Mouse (Mus musculus): ENCODE data around the gene Dppa2.
"Not testable (repeated sequence)": the region's sequence is repeated elsewhere in the genome, so short reads cannot be mapped to it uniquely, and the experiment has no call there.

The Dppa2 gene

GRCm38 (mm10) chr16:48303509-48303908 is at the start of gene Dppa2:
Gene Dppa2, plus strand, starts transcription at chr16:48303908.
- DNase-seq: no peak

GRCm38 (mm10) chr16:48254584-48254983 is 49.1 kb upstream of the Dppa2 start:
- DNase-seq: no peak

- DNase-seq: no peak
These were observed 44.2 kb upstream of the Dppa2 start for GRCm38 (mm10) chr16:48259519-48259918.

GRCm38 (mm10) chr16:48262901-48263300 is 40.8 kb upstream of the Dppa2 start:
- DNase-seq: no peak

- DNase-seq: no peak
These were observed 37.9 kb upstream of the Dppa2 start for GRCm38 (mm10) chr16:48265856-48266255.

GRCm38 (mm10) chr16:48276940-48277339 is 26.8 kb upstream of the Dppa2 start:
- DNase-seq: no peak

GRCm38 (mm10) chr16:48280883-48281282 is 22.8 kb upstream of the Dppa2 start:
- DNase-seq: no peak

- DNase-seq: no peak
These were observed 20.9 kb upstream of the Dppa2 start for GRCm38 (mm10) chr16:48282801-48283200.

- no peak for DNase-seq
These were observed 20.2 kb upstream of the Dppa2 start, which contains the start of gene Dppa4 for GRCm38 (mm10) chr16:48283517-48283916. Gene Dppa4, plus strand, starts transcription at chr16:48283733.

GRCm38 (mm10) chr16:48285517-48285916 is 18.2 kb upstream of the Dppa2 start:
- no peak for DNase-seq

- no peak for DNase-seq
These were observed 6.1 kb upstream of the Dppa2 start for GRCm38 (mm10) chr16:48297384-48298136.

- no peak for DNase-seq
These were observed 3.8 kb upstream of the Dppa2 start for GRCm38 (mm10) chr16:48299884-48300283.

- DNase-seq: no peak
These were observed 275 bp downstream of the Dppa2 start for GRCm38 (mm10) chr16:48303983-48304382.

- not testable (repeated sequence) for DNase-seq
These were observed 5.2 kb downstream of the Dppa2 start for GRCm38 (mm10) chr16:48308916-48309315.

- no peak for DNase-seq
These were observed 6.4 kb downstream of the Dppa2 start for GRCm38 (mm10) chr16:48309912-48310630.

- DNase-seq: no peak
These were observed 11.6 kb downstream of the Dppa2 start for GRCm38 (mm10) chr16:48315294-48315693.

GRCm38 (mm10) chr16:48320781-48321180 is 17.1 kb downstream of the Dppa2 start:
- DNase-seq: no peak

GRCm38 (mm10) chr16:48323133-48323532 is 19.4 kb downstream of the Dppa2 start:
- DNase-seq: no peak

GRCm38 (mm10) chr16:48323602-48324345 is 20.1 kb downstream of the Dppa2 start:
- no peak for DNase-seq

GRCm38 (mm10) chr16:48326903-48327302 is 23.2 kb downstream of the Dppa2 start:
- no peak for DNase-seq

- DNase-seq: no peak
These were observed 24.7 kb downstream of the Dppa2 start for GRCm38 (mm10) chr16:48328420-48328819.

- DNase-seq: no peak
These were observed 28.1 kb downstream of the Dppa2 start for GRCm38 (mm10) chr16:48331822-48332221.

- no peak for DNase-seq
These were observed 31.6 kb downstream of the Dppa2 start for GRCm38 (mm10) chr16:48335326-48335725.

- no peak for DNase-seq
These were observed 40.5 kb downstream of the Dppa2 start for GRCm38 (mm10) chr16:48344193-48344592.

Data from thymus, postnatal 25 days (tissue).